Mouse (Mus musculus) heart, embryonic 11.5 days (tissue): ENCODE results near the gene Ptprm. TPM values are rescaled to one million over a fixed set of nuclear protein-coding genes. Genes with fewer than 3 reads are reported as not detected.

Experiments used
- ATAC-seq: fragments of 200-750 bp; cut with Nextera tagmentation; replicated peaks from 2 replicates; pipeline ENCODE4 v1.8.0; 2017; ENCODE audit warnings: moderate library complexity; ENCODE audit not compliant: insufficient number of reproducible peaks, low FRiP score, low TSS enrichment
- H3K27ac ChIP-seq: fragments of 300-500 bp; sonication (generic); 2 replicates; pipeline ENCODE4 v1.5.1; 2014; ENCODE audit warnings: mild to moderate bottlenecking, low read depth, low read length
- H3K27me3 ChIP-seq: fragments of 300-500 bp; sonication (generic); 2 replicates; pipeline ENCODE4 v1.6.1; 2014; ENCODE audit warnings: mild to moderate bottlenecking, low read length, mixed read lengths; ENCODE audit not compliant: control insufficient read depth, insufficient read depth
- H3K36me3 ChIP-seq: fragments of 300-500 bp; sonication (generic); 2 replicates; pipeline ENCODE4 v1.6.1; 2014; ENCODE audit warnings: mild to moderate bottlenecking, low read length, moderate library complexity, mixed read lengths; ENCODE audit not compliant: control insufficient read depth, insufficient read depth
- H3K4me1 ChIP-seq: fragments of 300-500 bp; sonication (generic); 2 replicates; pipeline ENCODE4 v1.6.1; 2014; ENCODE audit warnings: low read length; ENCODE audit not compliant: control insufficient read depth, insufficient read depth
- H3K4me2 ChIP-seq: fragments of 300-500 bp; sonication (generic); 2 replicates; pipeline ENCODE4 v1.6.1; 2014; ENCODE audit warnings: mild to moderate bottlenecking, moderate library complexity
- H3K4me3 ChIP-seq: fragments of 300-500 bp; sonication (generic); 2 replicates; pipeline ENCODE4 v1.5.1; 2014; ENCODE audit warnings: low read depth, low read length
- H3K9ac ChIP-seq: fragments of 300-500 bp; sonication (generic); 2 replicates; pipeline ENCODE4 v1.6.1; 2014; ENCODE audit warnings: mild to moderate bottlenecking, low read depth, low read length, moderate library complexity
- H3K9me3 ChIP-seq: fragments of 300-500 bp; sonication (generic); replicated peaks from 2 replicates; pipeline ENCODE4 v1.6.1; 2016; ENCODE audit warnings: low read length; ENCODE audit not compliant: control insufficient read depth
- WGBS: fragments of 180-500 bp; shearing (Covaris S2); extraction: QIAGEN DNeasy Blood & Tissue Kit; methylation state at CpG from one replicate; pipeline ENCODE4 v1.1.7; 2014; ENCODE audit not compliant: insufficient replicate concordance; 5-methylcytosine and 5-hydroxymethylcytosine counted together
- polyA plus RNA-seq: library from polyadenylated mRNA; unstranded; fragments of >200 nt; fragmentation: Nextera tagmentation; extraction: Ambion mirVana; gene quantifications from 2 replicates; pipeline ENCODE4 v1.2.1, GENCODE M21; 2014

Ptprm gene
- polyA plus RNA-seq, 1 experiment from 2014 or later = 15.9 TPM

- H3K4me3 ChIP-seq = no peak overlapping the region
- ATAC-seq = no peak
- no peaks in the 10 kb centered on the region for H3K36me3 ChIP-seq
- H3K4me1 ChIP-seq = peaks cover 6% of the 10 kb centered on the region
- no peaks in the 10 kb centered on the region for H3K27me3 ChIP-seq
- no peak overlapping the region for H3K4me2 ChIP-seq
- H3K9me3 ChIP-seq = no peaks in the 10 kb centered on the region
- H3K27ac ChIP-seq = no peak overlapping the region
- no peak overlapping the region for H3K9ac ChIP-seq
- 74% methylated on average over 12 of the region's 12 CpGs for WGBS
These were observed 111.3 kb downstream of the Ptprm start for GRCm38 (mm10) chr17:67242774-67243495.

GRCm38 (mm10) chr17:67241951-67242773, 112.1 kb downstream of the Ptprm start:
- no peak overlapping the region for H3K9ac ChIP-seq
- H3K27me3 ChIP-seq = no peaks in the 10 kb centered on the region
- 68% methylated on average over 10 of the region's 10 CpGs for WGBS
- H3K4me3 ChIP-seq = no peak overlapping the region
- H3K4me1 ChIP-seq = peaks cover 6% of the 10 kb centered on the region
- H3K9me3 ChIP-seq = no peaks in the 10 kb centered on the region
- H3K27ac ChIP-seq = no peak overlapping the region
- no peaks in the 10 kb centered on the region for H3K36me3 ChIP-seq
- ATAC-seq = no peak
- no peak overlapping the region for H3K4me2 ChIP-seq

GRCm38 (mm10) chr17:67238866-67239265, 115.4 kb downstream of the Ptprm start:
- 89% methylated on average over 7 of the region's 7 CpGs for WGBS
- Histone ChIP-seq H3K4me3 (no peak overlapping the region), H3K36me3 (no peaks in the 10 kb centered on the region), H3K4me2 (no peak overlapping the region), H3K27me3 (no peaks in the 10 kb centered on the region), H3K9me3 (no peaks in the 10 kb centered on the region), H3K9ac (no peak overlapping the region), H3K4me1 (no peaks in the 10 kb centered on the region), H3K27ac (no peak overlapping the region)
- no peak for ATAC-seq

- H3K27me3 ChIP-seq = no peaks in the 10 kb centered on the region
- H3K4me2 ChIP-seq = no peak overlapping the region
These were observed 116.8 kb downstream of the Ptprm start for GRCm38 (mm10) chr17:67237407-67237806.

GRCm38 (mm10) chr17:67233063-67233462, 121.2 kb downstream of the Ptprm start:
- 88% methylated on average over 9 of the region's 9 CpGs for WGBS
- no peak for ATAC-seq
- Histone ChIP-seq H3K4me3 (no peak overlapping the region), H3K27ac (no peak overlapping the region), H3K4me1 (no peaks in the 10 kb centered on the region), H3K9me3 (no peaks in the 10 kb centered on the region), H3K9ac (no peak overlapping the region), H3K36me3 (no peaks in the 10 kb centered on the region), H3K4me2 (no peak overlapping the region), H3K27me3 (no peaks in the 10 kb centered on the region)

More at GRCm38 (mm10) chr17:67237407-67237806, 116.8 kb downstream of the Ptprm start:
- WGBS = 82% methylated on average over 10 of the region's 10 CpGs
- Histone ChIP-seq H3K4me1 (no peaks in the 10 kb centered on the region), H3K4me3 (no peak overlapping the region), H3K36me3 (no peaks in the 10 kb centered on the region), H3K9me3 (no peaks in the 10 kb centered on the region), H3K9ac (no peak overlapping the region), H3K27ac (no peak overlapping the region)
- no peak for ATAC-seq

GRCm38 (mm10) chr17:67226991-67227390, 127.3 kb downstream of the Ptprm start:
- ATAC-seq = no peak

GRCm38 (mm10) chr17:67215326-67215725, 138.9 kb downstream of the Ptprm start:
- ATAC-seq = no peak
- Histone ChIP-seq H3K4me1 (peaks cover 9% of the 10 kb centered on the region), H3K36me3 (no peaks in the 10 kb centered on the region), H3K27me3 (no peaks in the 10 kb centered on the region), H3K9me3 (no peaks in the 10 kb centered on the region), H3K27ac (no peak overlapping the region), H3K4me2 (no peak overlapping the region), H3K4me3 (no peak overlapping the region), H3K9ac (no peak overlapping the region)
- 77% methylated on average over 1 of the region's 1 CpGs for WGBS

More at GRCm38 (mm10) chr17:67226991-67227390, 127.3 kb downstream of the Ptprm start:
- Histone ChIP-seq H3K36me3 (no peaks in the 10 kb centered on the region), H3K9ac (no peak overlapping the region), H3K27me3 (no peaks in the 10 kb centered on the region), H3K4me2 (no peak overlapping the region), H3K4me3 (no peak overlapping the region), H3K4me1 (no peaks in the 10 kb centered on the region), H3K27ac (no peak overlapping the region), H3K9me3 (no peaks in the 10 kb centered on the region)
- 68% methylated on average over 5 of the region's 5 CpGs for WGBS

- H3K27me3 ChIP-seq = no peaks in the 10 kb centered on the region
- H3K9ac ChIP-seq = no peak overlapping the region
- H3K4me3 ChIP-seq = no peak overlapping the region
- H3K36me3 ChIP-seq = no peaks in the 10 kb centered on the region
- no peak overlapping the region for H3K27ac ChIP-seq
- no peak overlapping the region for H3K4me2 ChIP-seq
- H3K9me3 ChIP-seq = no peaks in the 10 kb centered on the region
- H3K4me1 ChIP-seq = peaks cover 9% of the 10 kb centered on the region
- no peak for ATAC-seq
- WGBS = 23% methylated on average over 3 of the region's 3 CpGs
These were observed 140.5 kb downstream of the Ptprm start for GRCm38 (mm10) chr17:67213711-67214110.
